Mouse (Mus musculus) c-Kit-positive CD71-positive TER-119-positive erythroid progenitor cells, embryonic 14.5 days (primary cell): Measurements from ENCODE around the gene Rfx1.
A peak's percentile ranks its signal among the peaks of the same experiment; 100 is the strongest.

Experiments used
- DNase-seq: peaks from one replicate; pipeline ENCODE4 v3.0.0-alpha.2; 2013; ENCODE audit warnings: low spot score

Gene Rfx1

GRCm38 (mm10) chr8:84090585-84090984 is 24.0 kb downstream of the Rfx1 start:
- no peak for DNase-seq

GRCm38 (mm10) chr8:84096061-84096460 is 29.4 kb downstream of the Rfx1 start:
- no peak for DNase-seq

GRCm38 (mm10) chr8:84098376-84098775 is 31.7 kb downstream of the Rfx1 start:
- no peak for DNase-seq

- no peak for DNase-seq
These were observed 35.0 kb downstream of the Rfx1 start for GRCm38 (mm10) chr8:84101476-84102270.

- DNase-seq = no peak
These were observed 37.0 kb downstream of the Rfx1 start for GRCm38 (mm10) chr8:84103601-84104000.

GRCm38 (mm10) chr8:84104221-84104620 is 37.6 kb downstream of the Rfx1 start:
- DNase-seq = peak; percentile 29

GRCm38 (mm10) chr8:84104697-84105609 is 38.3 kb downstream of the Rfx1 start, which contains the start of gene Dcaf15:
Gene Dcaf15 (minus strand): TSS chr8:84104768.
- DNase-seq = peak; percentile 99

GRCm38 (mm10) chr8:84105676-84106075 is 39.0 kb downstream of the Rfx1 start:
- no peak for DNase-seq

- no peak for DNase-seq
These were observed 39.8 kb downstream of the Rfx1 start for GRCm38 (mm10) chr8:84106216-84107040.

- no peak for DNase-seq
These were observed 49.0 kb downstream of the Rfx1 start for GRCm38 (mm10) chr8:84115646-84116045.

- no peak for DNase-seq
These were observed 55.5 kb downstream of the Rfx1 start for GRCm38 (mm10) chr8:84122151-84122550.

- no peak for DNase-seq
These were observed 59.0 kb downstream of the Rfx1 start, which contains the start of gene Podnl1 for GRCm38 (mm10) chr8:84125656-84126055. Gene Podnl1 (plus strand): TSS chr8:84125989.

GRCm38 (mm10) chr8:84126742-84127141 is 60.1 kb downstream of the Rfx1 start:
- no peak for DNase-seq

- no peak for DNase-seq
These were observed 60.7 kb downstream of the Rfx1 start for GRCm38 (mm10) chr8:84127202-84127901.

GRCm38 (mm10) chr8:84128277-84128676 is 61.6 kb downstream of the Rfx1 start:
- no peak for DNase-seq

- DNase-seq = no peak
These were observed 64.2 kb downstream of the Rfx1 start for GRCm38 (mm10) chr8:84130806-84131205.

- DNase-seq = no peak
These were observed 65.6 kb downstream of the Rfx1 start for GRCm38 (mm10) chr8:84132225-84132624.

GRCm38 (mm10) chr8:84137848-84138247 is 71.2 kb downstream of the Rfx1 start:
- peak; percentile 20 for DNase-seq

- no peak for DNase-seq
These were observed 74.2 kb downstream of the Rfx1 start for GRCm38 (mm10) chr8:84140838-84141237.

GRCm38 (mm10) chr8:84144636-84145245 is 78.1 kb downstream of the Rfx1 start:
- DNase-seq = no peak
